ENCODE assay signal across 29 mouse cellular contexts in genomic region chr2:72000102-72000501, GRCm38 (mm10). TPM values are rescaled to one million over a fixed set of nuclear protein-coding genes. Genes with fewer than 3 reads are reported as not detected.
A peak's percentile ranks its signal among the peaks of the same experiment; 100 is the strongest.
DNase-seq lines count a peak whose midpoint lies in the region; ATAC-seq lines count a peak whose summit lies in the region.
"Had no signal": no experiment of that assay in that cellular context is flagged by ENCODE, and none has a peak within 500 bp of the region (broad histone marks: within the 10 kb centered on the region; RNA-seq: fewer than 3 reads in every experiment).

No protein-coding gene starts in this region.

- no peaks in the 10 kb centered on the region for H3K36me3 ChIP-seq in embryonic facial prominence, embryonic 14.5 days (ENCODE audit: control insufficient read depth, insufficient read depth, low read length)
- H3K36me3 ChIP-seq in embryonic facial prominence, embryonic 10.5 days (replicated peaks): no peaks in the 10 kb centered on the region
- H3K36me3 ChIP-seq: embryonic facial prominence, embryonic 13.5 days; forebrain, embryonic 10.5 days; G1E; heart, embryonic 10.5 days; heart, embryonic 13.5 days; hindbrain, embryonic 13.5 days had no signal

- H3K27me3 ChIP-seq in embryonic facial prominence, embryonic 14.5 days (replicated peaks; ENCODE audit: control insufficient read depth, insufficient read depth, low read length): no peaks in the 10 kb centered on the region
- no peaks in the 10 kb centered on the region for H3K27me3 ChIP-seq in embryonic facial prominence, embryonic 10.5 days (replicated peaks; ENCODE audit: low read depth, poor library complexity, severe bottlenecking)
- H3K27me3 ChIP-seq: CH12.LX; embryonic facial prominence, embryonic 13.5 days; forebrain, embryonic 13.5 days; heart, embryonic 13.5 days; hindbrain, embryonic 13.5 days; Patski had no signal

- H3K4me1 ChIP-seq in embryonic facial prominence, embryonic 14.5 days (ENCODE audit: control insufficient read depth, insufficient read depth, low read length): no peaks in the 10 kb centered on the region
- H3K4me1 ChIP-seq in embryonic facial prominence, embryonic 10.5 days: no peaks in the 10 kb centered on the region; the same call in 1 of the 2 replicates
- H3K4me1 ChIP-seq: embryonic facial prominence, embryonic 13.5 days; forebrain, embryonic 10.5 days; forebrain, embryonic 13.5 days had no signal

- WGBS in embryonic facial prominence, embryonic 14.5 days: 83% methylated on average over 2 of the region's 2 CpGs
- 86% methylated on average over 2 of the region's 2 CpGs for WGBS in embryonic facial prominence, embryonic 10.5 days

- ATAC-seq in embryonic facial prominence, embryonic 14.5 days (ENCODE audit: low read depth): no peak
- ATAC-seq: forebrain, embryonic 13.5 days; forebrain, embryonic 16.5 days; inflammation-experienced regulatory T-cells, adult 6 months; intestine, embryonic 16.5 days; Patski had no signal

- no peak overlapping the region for H3K4me3 ChIP-seq in embryonic facial prominence, embryonic 14.5 days (ENCODE audit: low read depth, low read length)
- no peak overlapping the region for H3K4me3 ChIP-seq in embryonic facial prominence, embryonic 10.5 days
- H3K4me3 ChIP-seq: embryonic facial prominence, embryonic 13.5 days; forebrain, embryonic 10.5 days; forebrain, embryonic 13.5 days; heart, adult 2 months; heart, embryonic 10.5 days; heart, embryonic 13.5 days; hindbrain, embryonic 13.5 days had no signal

- no peak overlapping the region for H3K9ac ChIP-seq in embryonic facial prominence, embryonic 14.5 days (ENCODE audit: low read depth, low read length)
- H3K9ac ChIP-seq: embryonic facial prominence, embryonic 13.5 days; forebrain, embryonic 13.5 days; heart, embryonic 13.5 days; hindbrain, embryonic 13.5 days had no signal

- no peaks in the 10 kb centered on the region for H3K9me3 ChIP-seq in embryonic facial prominence, embryonic 14.5 days (ENCODE audit: control insufficient read depth, low read length)
- H3K9me3 ChIP-seq in embryonic facial prominence, embryonic 10.5 days: no peaks in the 10 kb centered on the region
- H3K9me3 ChIP-seq: embryonic facial prominence, embryonic 13.5 days; forebrain, embryonic 10.5 days; forebrain, embryonic 13.5 days; G1E; heart, embryonic 10.5 days; heart, embryonic 13.5 days; hindbrain, embryonic 13.5 days had no signal

- H3K4me2 ChIP-seq in embryonic facial prominence, embryonic 14.5 days (ENCODE audit: low read depth, low read length): no peak overlapping the region
- H3K4me2 ChIP-seq: embryonic facial prominence, embryonic 13.5 days; forebrain, embryonic 13.5 days; heart, embryonic 13.5 days; hindbrain, embryonic 13.5 days had no signal

- peak; percentile 60 for DNase-seq in cerebellum, adult 11-12 months
- DNase-seq in cerebellum, adult 8-10 months: no peak
- peak; percentile 13 for DNase-seq in embryonic facial prominence, embryonic 14.5 days (ENCODE audit: low spot score)
- no peak for DNase-seq in embryonic facial prominence, embryonic 10.5 days (ENCODE audit: low spot score)
- DNase-seq in brain, adult 2 months (ENCODE audit: low read depth, low spot score): peak; percentile 74
- peak; percentile 81 for DNase-seq in cerebellum, adult 9-10 months
- no peak for DNase-seq in ovary, postnatal 14 days (ENCODE audit: low spot score)
- no peak for DNase-seq in layer of hippocampus, postnatal 14 days (ENCODE audit: low spot score in 2 of 2)
- DNase-seq: adrenal gland, postnatal 10 days; adrenal gland, postnatal 36 days; B cell, adult 2 months; gastrocnemius, postnatal 10 days; gastrocnemius, postnatal 36 days; heart, adult 2 months; heart, postnatal 14 days; kidney, adult 18-20 months; kidney, adult 9 months had no signal

- H3K27ac ChIP-seq in embryonic facial prominence, embryonic 14.5 days (replicated peaks; ENCODE audit: low read depth, low read length): no peak overlapping the region
- no peak overlapping the region for H3K27ac ChIP-seq in embryonic facial prominence, embryonic 10.5 days (replicated peaks)
- H3K27ac ChIP-seq: embryonic facial prominence, embryonic 13.5 days; forebrain, embryonic 10.5 days; forebrain, embryonic 13.5 days; heart, adult 2 months; heart, embryonic 10.5 days; heart, embryonic 13.5 days; hindbrain, embryonic 13.5 days had no signal

RNA-seq across cellular contexts. Expression of gene Rapgef4, which starts 19.1 kb away (rescaled TPM):
- polyA plus RNA-seq in embryonic facial prominence, embryonic 14.5 days (2014; fragmentation: Nextera tagmentation; extraction: Ambion mirVana): 2.6 and 2.9 TPM in 2 replicates
- polyA plus RNA-seq in embryonic facial prominence, embryonic 10.5 days (2016; fragmentation: Nextera tagmentation; extraction: Ambion mirVana): 2.9 and 3.5 TPM in 2 replicates
- total RNA-seq in layer of hippocampus, postnatal 14 days (2021): 100 to 1,000 TPM; 208 to 217 TPM
- polyA plus RNA-seq: G1E had no signal

Comparison
In these comparisons a context has a peak if more than half of its experiments do, and no peak if none do; other contexts are left out.
1. DNase-seq: peak in cerebellum, adult 11-12 months (single experiment), embryonic facial prominence, embryonic 14.5 days (single experiment), brain, adult 2 months (single experiment) and cerebellum, adult 9-10 months (single experiment); none in cerebellum, adult 8-10 months (single experiment), embryonic facial prominence, embryonic 10.5 days (single experiment), ovary, postnatal 14 days (single experiment) and layer of hippocampus, postnatal 14 days (0 of 2).